Mouse (Mus musculus) frontal cortex, postnatal 25 days (tissue): ENCODE measurements at regions not wholly inside any gene's neighbourhood (a gene's known extent, or its start where the extent isn't known, plus 50 kb on each side); places are given as distances from the start of the nearest gene placed in this dataset.
A peak's percentile ranks its signal among the peaks of the same experiment; 100 is the strongest.

Experiments
- DNase-seq, 2 experiments: peaks; one replicate each; pipeline ENCODE4 v3.0.0; 2022; ENCODE audit warnings: low spot score in 2 of 2

- no peak for DNase-seq
Observed at GRCm38 (mm10) chr8:115478406-115479060, 229.1 kb downstream of the Maf start.

DNA sequence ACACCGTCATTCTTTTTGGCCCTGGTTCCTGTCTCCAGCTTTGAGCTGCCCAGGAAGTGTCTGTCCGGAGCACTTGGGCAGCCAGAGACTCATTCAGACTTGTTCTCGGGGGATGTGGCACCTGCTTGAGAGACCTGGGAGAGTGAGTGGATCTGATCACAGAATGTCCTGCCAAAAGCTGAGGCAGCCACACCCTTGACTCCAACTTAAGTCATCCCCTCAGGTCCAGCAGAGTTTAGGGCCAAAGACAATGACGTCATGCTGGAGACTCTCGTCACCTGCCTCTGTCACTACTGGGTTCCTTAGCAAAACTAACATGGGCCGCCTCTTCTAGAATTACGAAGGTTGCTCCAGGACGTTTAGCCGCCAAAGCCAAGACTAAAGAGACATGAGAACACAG lies 231.5 kb downstream of the Maf start:
- DNase-seq, result no peak

DNA sequence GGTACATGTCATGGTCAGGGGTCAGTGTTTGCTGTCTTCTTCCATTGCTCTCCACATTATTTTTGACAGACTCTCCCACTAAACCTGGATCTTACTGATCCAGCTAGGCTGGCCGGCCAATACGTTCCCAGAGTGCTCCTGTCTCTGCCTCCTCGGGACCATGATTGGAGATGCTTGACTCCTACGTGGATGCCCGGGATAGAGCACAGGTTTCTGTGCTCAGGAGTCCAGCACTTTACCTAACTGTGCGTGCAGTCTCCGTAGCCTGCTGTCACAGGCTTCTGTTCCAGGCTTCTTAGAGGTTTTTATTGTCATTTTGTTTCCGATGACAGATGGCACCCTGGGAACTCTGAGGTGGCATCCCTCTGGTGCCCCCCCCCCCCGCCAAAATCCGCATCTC lies 232.4 kb downstream of the Maf start:
- no peak for DNase-seq

GRCm38 (mm10) chr8:115473974-115474373 lies 233.6 kb downstream of the Maf start:
- DNase-seq, result no peak

DNA sequence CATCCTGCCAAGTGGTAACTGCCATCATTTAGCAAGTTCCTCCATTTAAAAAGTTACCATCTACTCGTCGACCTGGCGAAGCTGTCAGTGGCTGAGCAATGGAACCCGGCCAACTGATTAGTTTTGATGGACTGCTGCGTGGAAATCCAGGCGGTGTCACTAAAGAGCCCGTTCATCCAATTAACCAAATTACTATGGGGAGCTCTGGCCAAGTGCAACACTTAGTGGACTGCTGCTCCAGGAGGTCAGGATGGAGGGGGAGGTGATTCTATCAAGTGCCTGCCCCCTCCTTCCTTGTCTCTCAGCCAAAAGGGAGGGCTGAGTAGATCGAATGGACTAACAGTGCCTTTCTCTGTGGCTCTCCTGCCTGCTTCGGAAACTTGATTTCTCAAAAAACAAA lies 241.0 kb downstream of the Maf start:
- peak in 1 of 2 experiments; percentile 4 for DNase-seq

DNA sequence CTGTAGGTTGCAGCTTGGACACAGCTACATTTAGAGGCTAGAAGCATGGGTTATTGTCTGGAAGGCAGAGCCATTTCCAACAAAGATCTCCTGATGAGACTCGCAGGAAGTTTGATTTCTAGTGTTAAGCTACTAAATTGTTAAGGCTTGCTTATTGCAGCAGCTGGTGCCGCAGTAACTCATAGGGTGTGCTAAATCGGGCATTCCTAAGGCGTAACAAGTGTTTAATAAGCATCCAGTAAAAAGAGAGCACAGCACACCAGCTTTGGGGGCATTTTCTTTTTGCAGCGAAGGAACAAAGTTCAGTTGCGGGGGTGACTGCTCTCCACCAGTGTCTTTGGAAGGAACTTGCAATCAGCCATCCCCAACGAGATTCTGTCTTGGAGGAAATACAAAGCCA lies 241.5 kb downstream of the Maf start:
- no peak for DNase-seq

GRCm38 (mm10) chr8:115462657-115463056 lies 244.9 kb downstream of the Maf start:
- DNase-seq, result no peak

- DNase-seq, result no peak
Observed at GRCm38 (mm10) chr8:115458119-115458518, 249.5 kb downstream of the Maf start.

GRCm38 (mm10) chr8:115450789-115451188 lies 256.8 kb downstream of the Maf start:
- DNase-seq, result no peak

DNA sequence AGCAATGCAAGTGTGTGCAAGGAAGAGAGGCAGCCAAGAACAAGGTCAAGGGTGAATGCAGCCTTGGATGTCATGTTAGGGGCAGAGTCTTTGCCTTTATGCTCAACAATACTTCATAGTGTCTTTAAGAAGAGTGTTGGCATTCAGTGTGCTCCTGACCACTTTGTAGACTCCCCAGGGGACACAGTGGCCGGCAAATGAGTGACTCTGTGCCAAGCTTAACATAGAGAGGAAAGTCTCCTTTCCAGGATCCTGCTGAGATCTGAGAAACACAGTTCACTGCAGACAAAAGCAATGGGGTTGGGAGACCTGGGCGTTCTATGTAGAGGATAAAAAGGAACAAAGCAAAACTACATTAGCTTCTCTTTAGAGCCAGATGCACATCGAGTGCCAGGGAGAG lies 259.2 kb downstream of the Maf start:
- DNase-seq, result no peak

GRCm38 (mm10) chr8:115444519-115444918 lies 263.1 kb downstream of the Maf start:
- no peak for DNase-seq

GRCm38 (mm10) chr8:115441943-115442550 lies 265.5 kb downstream of the Maf start:
- DNase-seq, result no peak

GRCm38 (mm10) chr8:115441323-115441722 lies 266.3 kb downstream of the Maf start:
- no peak for DNase-seq

- no peak for DNase-seq
Observed at GRCm38 (mm10) chr8:115440151-115440550, 267.4 kb downstream of the Maf start.

DNA sequence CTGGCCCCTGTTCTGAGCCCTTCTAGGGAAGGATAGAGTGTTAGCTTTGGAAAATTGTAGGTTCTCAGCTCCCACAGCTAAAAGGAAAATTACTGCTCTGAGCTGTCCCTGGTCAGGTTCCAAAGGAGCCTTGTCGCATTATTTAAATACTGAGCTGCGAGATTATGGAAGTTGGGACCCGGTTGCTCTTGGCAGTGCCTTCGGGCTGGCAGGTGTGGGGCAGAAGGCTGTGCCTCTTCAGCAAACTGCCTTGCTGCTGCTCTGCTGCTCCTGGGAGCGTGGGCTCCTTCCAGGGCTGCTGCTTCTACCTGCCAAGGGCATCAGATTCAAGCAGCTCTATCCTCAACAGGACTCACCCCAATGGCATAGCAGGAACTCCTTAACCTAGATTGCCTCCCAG lies 268.1 kb downstream of the Maf start:
- DNase-seq, result no peak

DNA sequence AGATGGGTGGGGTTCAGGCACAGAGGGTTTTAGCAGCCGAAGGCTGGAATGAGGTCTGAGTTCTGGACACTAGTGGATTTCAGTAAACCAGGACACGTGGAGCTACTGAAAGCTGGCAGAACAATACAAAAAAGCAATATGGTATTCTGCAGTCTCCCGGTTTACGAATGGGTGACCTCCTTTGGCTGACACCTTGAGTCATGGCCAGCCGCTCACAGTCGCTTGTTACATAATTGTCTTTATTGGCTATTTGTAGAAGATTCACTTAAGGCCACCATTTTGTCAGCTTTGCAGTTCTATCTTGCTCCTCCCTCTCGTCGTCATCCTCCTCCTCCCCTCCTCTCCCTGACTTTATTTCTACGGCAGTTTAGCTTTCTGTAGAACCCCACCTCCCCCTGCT lies 269.6 kb downstream of the Maf start:
- DNase-seq, result no peak

GRCm38 (mm10) chr8:115436356-115436721 lies 271.3 kb downstream of the Maf start:
- no peak for DNase-seq

DNA sequence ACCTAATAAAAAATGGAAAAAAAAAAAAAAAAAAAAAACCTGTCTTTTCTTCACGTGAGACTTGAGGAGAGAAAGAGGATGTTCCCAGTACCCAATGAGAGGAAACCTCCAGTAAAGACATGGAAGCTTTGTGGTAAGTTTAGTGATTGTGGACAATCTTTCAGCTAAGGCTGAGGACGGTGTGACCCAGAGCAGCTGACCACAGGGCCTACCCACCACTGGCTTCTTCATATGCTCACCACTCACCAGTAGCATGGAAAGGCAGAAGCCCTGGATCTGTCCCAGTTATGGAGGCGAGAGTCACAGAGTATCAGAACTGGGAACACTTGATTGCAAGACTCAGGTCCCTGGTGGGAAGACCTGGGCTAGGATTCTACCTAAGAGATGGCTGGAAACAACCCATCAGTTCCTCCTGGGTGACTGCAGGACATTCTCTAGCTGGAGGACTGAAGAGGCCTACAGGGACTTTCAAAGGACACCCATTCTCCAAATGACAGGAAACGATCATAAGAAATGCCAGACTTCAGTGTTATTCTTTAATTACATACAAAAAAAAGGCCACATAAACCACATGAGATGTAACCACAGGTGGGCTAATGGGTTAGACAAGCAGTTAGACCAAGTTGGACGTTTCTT lies 271.8 kb downstream of the Maf start:
- no peak for DNase-seq

GRCm38 (mm10) chr8:115432396-115433040 lies 275.1 kb downstream of the Maf start:
- DNase-seq, result no peak

DNA sequence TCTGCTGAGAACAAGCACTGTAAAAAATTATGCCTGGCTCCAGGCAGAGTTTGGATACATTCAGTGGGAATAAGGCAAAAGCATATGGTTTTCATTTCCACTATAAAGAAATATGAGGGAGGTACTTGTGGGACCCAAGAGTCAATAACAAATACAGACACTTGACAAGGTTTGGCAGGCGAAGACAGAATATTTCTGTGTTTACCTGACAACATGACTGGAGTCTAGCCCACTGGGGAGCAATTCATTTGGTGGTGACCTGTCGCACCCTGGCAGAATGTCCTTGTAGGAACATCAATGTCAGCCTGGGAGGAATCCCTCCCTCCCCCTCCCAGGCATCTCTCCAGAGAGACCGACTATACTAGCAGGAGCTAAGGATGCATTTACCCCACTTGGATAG lies 276.8 kb downstream of the Maf start:
- DNase-seq, result no peak

- DNase-seq, result no peak
Observed at GRCm38 (mm10) chr8:115429291-115429883, 278.2 kb downstream of the Maf start.

- no peak for DNase-seq
Observed at GRCm38 (mm10) chr8:115428528-115429290, 278.9 kb downstream of the Maf start.
